Comparison of ENCODE assay signal across 14 mouse cellular contexts in the genomic region with DNA sequence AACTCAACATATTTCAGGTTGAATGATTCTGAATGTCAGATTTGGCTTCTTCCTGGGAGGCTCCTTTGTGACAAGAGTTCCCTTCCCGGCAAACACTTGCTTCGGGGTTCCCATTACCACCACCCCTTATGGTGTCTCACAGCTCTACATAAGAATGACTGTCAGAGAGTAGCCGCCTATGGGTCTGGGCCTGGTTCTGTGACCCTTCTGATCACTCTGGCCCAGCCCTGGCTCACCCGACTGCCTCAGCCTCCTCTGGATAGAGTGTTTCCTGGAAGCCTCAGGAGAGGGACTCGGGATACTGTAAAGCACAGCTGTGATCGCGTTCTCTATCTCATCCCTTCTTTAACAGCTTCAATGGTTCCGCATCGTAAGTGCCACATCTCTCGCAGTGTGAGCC.
A peak's percentile ranks its signal among the peaks of the same experiment; 100 is the strongest.
DNase-seq lines count a peak whose midpoint lies in the region; ATAC-seq lines count a peak whose summit lies in the region.
"Had no signal": no experiment of that assay in that cellular context is flagged by ENCODE, and none has a peak within 500 bp of the region (broad histone marks: within the 10 kb centered on the region; RNA-seq: fewer than 3 reads in every experiment).

No protein-coding gene starts in this region.

- peak; percentile 13 for DNase-seq in midbrain, embryonic 10.5 days (ENCODE audit: low spot score)
- peak; percentile 17 for DNase-seq in retina, embryonic 14.5 days (ENCODE audit: low spot score)
- no peak for DNase-seq in liver, embryonic 11.5 days (ENCODE audit: low spot score)
- no peak for DNase-seq in ovary, adult 18-20 months (ENCODE audit: low spot score)
- DNase-seq: cerebellum, adult 2 months; heart, adult 18-20 months; liver, postnatal 0 days; lung, postnatal 36 days; right cerebral cortex, postnatal 25 days had no signal

- H3K4me1 ChIP-seq in midbrain, embryonic 10.5 days = peaks cover 31% of the 10 kb centered on the region
- H3K4me1 ChIP-seq in midbrain, embryonic 15.5 days = no peaks in the 10 kb centered on the region
- H3K4me1 ChIP-seq in embryonic facial prominence, embryonic 12.5 days = peaks cover 12% of the 10 kb centered on the region; the same call in 1 of the 2 replicates
- no peaks in the 10 kb centered on the region; the same call in 1 of the 2 replicates for H3K4me1 ChIP-seq in forebrain, embryonic 15.5 days
- H3K4me1 ChIP-seq in liver, embryonic 11.5 days (replicated peaks; ENCODE audit: control insufficient read depth, insufficient read depth, low read length) = no peaks in the 10 kb centered on the region
- H3K4me1 ChIP-seq: intestine, embryonic 15.5 days had no signal

- H3K4me3 ChIP-seq in midbrain, embryonic 10.5 days = no peak overlapping the region
- no peak overlapping the region for H3K4me3 ChIP-seq in midbrain, embryonic 15.5 days
- H3K4me3 ChIP-seq in embryonic facial prominence, embryonic 12.5 days = no peak overlapping the region
- no peak overlapping the region for H3K4me3 ChIP-seq in forebrain, embryonic 15.5 days
- H3K4me3 ChIP-seq in liver, embryonic 11.5 days (ENCODE audit: low read depth, low read length) = no peak overlapping the region
- H3K4me3 ChIP-seq: intestine, embryonic 15.5 days; layer of hippocampus, adult 2 months had no signal

- no peaks in the 10 kb centered on the region for H3K36me3 ChIP-seq in midbrain, embryonic 10.5 days
- H3K36me3 ChIP-seq in midbrain, embryonic 15.5 days (replicated peaks) = no peaks in the 10 kb centered on the region
- no peaks in the 10 kb centered on the region for H3K36me3 ChIP-seq in embryonic facial prominence, embryonic 12.5 days
- H3K36me3 ChIP-seq in forebrain, embryonic 15.5 days = no peaks in the 10 kb centered on the region
- no peaks in the 10 kb centered on the region for H3K36me3 ChIP-seq in liver, embryonic 11.5 days (ENCODE audit: control insufficient read depth, insufficient read depth, low read length)
- H3K36me3 ChIP-seq: intestine, embryonic 15.5 days had no signal

- 54% methylated on average over 10 of the region's 10 CpGs for WGBS in midbrain, embryonic 10.5 days
- WGBS in midbrain, embryonic 15.5 days = 38% methylated on average over 10 of the region's 10 CpGs
- 44% methylated on average over 10 of the region's 10 CpGs for WGBS in embryonic facial prominence, embryonic 12.5 days
- WGBS in forebrain, embryonic 15.5 days = 33% methylated on average over 10 of the region's 10 CpGs
- WGBS in liver, embryonic 11.5 days = 76% methylated on average over 10 of the region's 10 CpGs

- H3K9me3 ChIP-seq in midbrain, embryonic 10.5 days (replicated peaks) = no peaks in the 10 kb centered on the region
- H3K9me3 ChIP-seq in midbrain, embryonic 15.5 days = no peaks in the 10 kb centered on the region
- H3K9me3 ChIP-seq in embryonic facial prominence, embryonic 12.5 days = no peaks in the 10 kb centered on the region
- H3K9me3 ChIP-seq in forebrain, embryonic 15.5 days = no peaks in the 10 kb centered on the region
- H3K9me3 ChIP-seq in liver, embryonic 11.5 days (ENCODE audit: control insufficient read depth, low read length) = no peaks in the 10 kb centered on the region
- H3K9me3 ChIP-seq: intestine, embryonic 15.5 days had no signal

- no peak overlapping the region for H3K4me2 ChIP-seq in midbrain, embryonic 15.5 days
- H3K4me2 ChIP-seq in embryonic facial prominence, embryonic 12.5 days (replicated peaks) = no peak overlapping the region
- H3K4me2 ChIP-seq in forebrain, embryonic 15.5 days (replicated peaks) = no peak overlapping the region
- H3K4me2 ChIP-seq in liver, embryonic 11.5 days = no peak overlapping the region
- H3K4me2 ChIP-seq: intestine, embryonic 15.5 days had no signal

- H3K27ac ChIP-seq in midbrain, embryonic 10.5 days (replicated peaks) = peak overlapping the region; percentile 38; the same call in 1 of the 2 replicates
- no peak overlapping the region for H3K27ac ChIP-seq in midbrain, embryonic 15.5 days
- peak overlapping the region; percentile 67; the same call in 1 of the 2 replicates for H3K27ac ChIP-seq in embryonic facial prominence, embryonic 12.5 days
- H3K27ac ChIP-seq in forebrain, embryonic 15.5 days (replicated peaks) = no peak overlapping the region
- no peak overlapping the region for H3K27ac ChIP-seq in liver, embryonic 11.5 days (ENCODE audit: low read depth, low read length)
- H3K27ac ChIP-seq: intestine, embryonic 15.5 days; layer of hippocampus, adult 2 months had no signal

- H3K9ac ChIP-seq in midbrain, embryonic 15.5 days = no peak overlapping the region
- no peak overlapping the region for H3K9ac ChIP-seq in embryonic facial prominence, embryonic 12.5 days
- no peak overlapping the region for H3K9ac ChIP-seq in forebrain, embryonic 15.5 days (replicated peaks)
- no peak overlapping the region for H3K9ac ChIP-seq in liver, embryonic 11.5 days (ENCODE audit: low read depth, low read length)
- H3K9ac ChIP-seq: intestine, embryonic 15.5 days; liver, postnatal 0 days had no signal

- H3K27me3 ChIP-seq in midbrain, embryonic 10.5 days (ENCODE audit: low read depth, poor library complexity, severe bottlenecking) = no peaks in the 10 kb centered on the region
- H3K27me3 ChIP-seq in midbrain, embryonic 15.5 days (replicated peaks) = no peaks in the 10 kb centered on the region
- H3K27me3 ChIP-seq in embryonic facial prominence, embryonic 12.5 days = no peaks in the 10 kb centered on the region
- H3K27me3 ChIP-seq in forebrain, embryonic 15.5 days = no peaks in the 10 kb centered on the region
- H3K27me3 ChIP-seq in liver, embryonic 11.5 days (replicated peaks; ENCODE audit: control insufficient read depth, insufficient read depth, low read length) = no peaks in the 10 kb centered on the region
- H3K27me3 ChIP-seq: intestine, embryonic 15.5 days had no signal

- ATAC-seq in midbrain, embryonic 15.5 days (replicated peaks) = no peak
- no peak for ATAC-seq in embryonic facial prominence, embryonic 12.5 days (ENCODE audit: insufficient number of reproducible peaks, insufficient read depth, low FRiP score, low TSS enrichment)
- ATAC-seq in forebrain, embryonic 15.5 days (replicated peaks) = peak; percentile 46; the same call in 1 of the 2 replicates
- ATAC-seq in liver, embryonic 11.5 days (replicated peaks; ENCODE audit: low FRiP score) = no peak
- ATAC-seq: intestine, embryonic 15.5 days; liver, postnatal 0 days had no signal

Comparison
In these comparisons a context has a peak if more than half of its experiments do, and no peak if none do; other contexts are left out.
1. H3K27ac ChIP-seq: peak in midbrain, embryonic 10.5 days (single experiment) and embryonic facial prominence, embryonic 12.5 days (single experiment); none in midbrain, embryonic 15.5 days (single experiment), forebrain, embryonic 15.5 days (single experiment) and liver, embryonic 11.5 days (single experiment).
2. DNase-seq: peak in midbrain, embryonic 10.5 days (single experiment) and retina, embryonic 14.5 days (single experiment); none in liver, embryonic 11.5 days (single experiment) and ovary, adult 18-20 months (single experiment).